Mouse (Mus musculus) CD8-positive naive resting alpha-beta T cell, adult 2 months (primary cell): ENCODE data around the gene Erlin1.

Source experiments
- DNase-seq, 2 experiments: peaks; one replicate each; pipeline ENCODE4 v3.0.0; 2022; ENCODE audit warnings: low read depth in 2 of 2, low spot score in 2 of 2

Gene Erlin1

GRCm38 (mm10) chr19:44063773-44064172 lies 5.8 kb downstream of the Erlin1 start:
- no peak for DNase-seq

DNA sequence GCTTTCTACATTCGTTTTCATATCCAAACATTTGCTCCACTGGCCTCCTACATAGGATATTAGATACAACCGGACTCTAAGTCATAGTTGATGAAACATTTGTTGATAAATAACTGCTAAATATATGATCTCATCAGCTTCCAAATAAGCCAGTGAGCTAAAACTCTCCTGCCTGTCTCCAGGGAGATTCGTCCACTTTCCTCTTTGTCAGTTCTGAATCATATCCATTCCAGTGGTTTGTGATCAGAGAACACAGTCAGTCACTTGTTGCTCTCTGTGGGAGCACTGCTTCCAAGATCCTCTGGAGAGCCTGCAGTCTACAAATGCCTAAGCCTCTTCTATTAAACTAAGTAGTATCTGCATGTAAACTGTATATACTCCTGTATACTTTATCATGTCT lies 9.4 kb downstream of the Erlin1 start:
- DNase-seq: no peak

DNA sequence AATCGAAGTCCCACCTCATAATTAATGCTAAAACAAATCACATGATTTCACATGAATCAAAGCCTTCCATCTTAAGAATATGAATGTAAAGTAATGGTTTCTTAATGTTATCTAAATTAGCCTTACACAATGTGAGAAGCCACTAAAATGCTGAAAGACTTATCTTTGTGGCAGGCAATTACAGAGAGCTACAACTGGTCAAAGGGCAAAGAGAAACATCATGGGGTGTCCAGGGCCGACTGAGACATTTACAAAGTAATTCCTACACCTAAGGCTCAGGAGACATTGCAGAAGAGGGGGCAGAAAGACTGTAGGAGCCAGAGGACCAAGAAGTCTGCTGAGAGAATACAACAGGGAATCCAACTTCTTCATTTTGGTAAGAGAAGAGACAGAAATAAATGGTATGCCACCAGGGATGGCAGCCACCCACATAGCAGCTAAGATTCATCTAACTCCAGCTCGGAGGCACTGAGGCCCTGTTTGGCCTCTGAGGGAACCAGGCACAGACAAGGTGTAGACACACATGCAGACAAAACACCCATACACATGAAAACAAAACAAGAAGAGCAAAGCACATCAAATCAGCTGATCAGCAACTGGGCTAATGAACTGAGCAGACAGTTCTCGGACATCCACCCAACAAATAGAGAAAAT lies 14.3 kb downstream of the Erlin1 start:
- DNase-seq: no peak

DNA sequence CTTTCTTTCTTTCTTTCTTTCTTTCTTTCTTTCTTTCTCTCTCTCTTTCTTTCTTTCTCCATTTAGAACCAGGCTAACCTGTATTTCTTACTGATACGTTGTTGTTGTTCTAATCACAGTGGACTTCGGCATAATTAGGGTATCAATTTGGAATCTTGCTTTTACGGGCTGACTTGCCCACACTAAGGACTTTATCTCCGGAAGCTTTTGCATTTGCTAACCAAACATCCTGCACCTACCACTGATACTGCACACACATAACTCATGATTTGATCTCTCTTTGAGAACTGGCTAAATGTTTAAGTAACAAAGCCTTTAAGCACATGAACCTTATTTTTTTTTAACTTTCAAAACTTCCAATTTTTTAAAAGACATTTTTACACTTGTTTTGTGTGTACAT lies 19.2 kb downstream of the Erlin1 start:
- no peak for DNase-seq

DNA sequence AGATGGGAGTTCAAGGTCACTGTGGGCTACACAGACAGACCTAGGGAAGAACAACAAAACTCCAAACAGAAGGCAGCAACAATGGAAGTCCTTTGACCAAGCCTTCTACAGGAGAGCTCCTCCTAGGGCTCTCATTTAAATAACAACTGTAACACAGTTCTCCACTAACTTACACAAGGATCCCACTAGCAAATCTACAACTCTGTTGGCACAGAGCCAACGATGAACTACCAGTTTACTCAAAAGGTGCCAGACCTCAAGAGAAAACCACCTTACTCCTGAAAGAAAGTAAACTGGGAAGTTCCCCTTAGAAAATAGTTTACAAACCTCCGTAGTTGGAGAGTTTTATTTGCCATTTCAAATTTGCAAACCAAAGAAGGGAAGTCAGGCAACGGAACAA lies 20.3 kb downstream of the Erlin1 start:
- DNase-seq: no peak

DNA sequence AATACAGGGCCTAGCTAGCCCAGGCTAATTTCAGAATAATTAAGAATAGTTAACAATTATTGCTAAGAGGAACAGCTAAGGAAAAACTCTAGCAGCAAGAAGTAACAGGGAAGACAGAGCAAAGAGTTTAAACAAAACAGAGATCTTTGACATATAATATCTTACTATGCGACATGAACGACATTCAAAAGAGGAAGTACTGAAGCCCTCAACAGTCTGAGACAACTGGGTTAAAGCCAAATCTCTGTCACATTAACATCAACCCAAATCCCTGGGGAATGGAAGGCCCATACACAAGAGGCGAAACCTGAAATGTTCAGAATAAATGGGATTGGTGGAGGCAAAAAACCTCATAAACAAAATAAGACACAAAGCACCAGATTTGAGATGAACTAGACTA lies 23.7 kb downstream of the Erlin1 start:
- no peak for DNase-seq

GRCm38 (mm10) chr19:44042121-44042520 lies 27.5 kb downstream of the Erlin1 start:
- DNase-seq: no peak

- no peak for DNase-seq
Measured at GRCm38 (mm10) chr19:44033396-44033795, 36.2 kb downstream of the Erlin1 start.

- no peak for DNase-seq
Measured at GRCm38 (mm10) chr19:44032046-44032744, 37.4 kb downstream of the Erlin1 start.

- DNase-seq: no peak
Measured at GRCm38 (mm10) chr19:44030024-44030423, 39.6 kb downstream of the Erlin1 start.

DNA sequence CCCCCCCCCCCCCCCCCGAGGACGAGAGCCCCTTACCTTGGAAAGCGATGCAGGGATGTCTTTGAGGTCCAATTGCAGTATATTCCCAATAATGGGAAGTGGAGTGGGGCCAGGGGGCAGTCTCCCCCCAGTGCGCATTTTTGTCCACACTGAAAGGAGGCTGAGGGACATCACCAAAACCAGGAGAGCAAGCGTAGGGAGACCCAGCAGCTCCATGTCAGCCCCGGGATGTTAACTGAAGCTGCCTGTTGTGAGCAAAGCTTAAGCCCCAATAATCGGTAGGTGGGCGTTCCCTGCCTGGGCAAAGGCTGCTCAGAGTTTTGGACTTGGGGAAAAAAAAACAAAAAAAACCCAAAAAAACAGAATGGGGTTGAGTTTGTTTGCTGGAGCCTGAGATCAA lies 40.6 kb downstream of the Erlin1 start, which contains the start of gene Cyp2c23:
Gene Cyp2c23, minus strand, starts transcription at position 237 of the 400 bp plus-strand sequence.
- no peak for DNase-seq

DNA sequence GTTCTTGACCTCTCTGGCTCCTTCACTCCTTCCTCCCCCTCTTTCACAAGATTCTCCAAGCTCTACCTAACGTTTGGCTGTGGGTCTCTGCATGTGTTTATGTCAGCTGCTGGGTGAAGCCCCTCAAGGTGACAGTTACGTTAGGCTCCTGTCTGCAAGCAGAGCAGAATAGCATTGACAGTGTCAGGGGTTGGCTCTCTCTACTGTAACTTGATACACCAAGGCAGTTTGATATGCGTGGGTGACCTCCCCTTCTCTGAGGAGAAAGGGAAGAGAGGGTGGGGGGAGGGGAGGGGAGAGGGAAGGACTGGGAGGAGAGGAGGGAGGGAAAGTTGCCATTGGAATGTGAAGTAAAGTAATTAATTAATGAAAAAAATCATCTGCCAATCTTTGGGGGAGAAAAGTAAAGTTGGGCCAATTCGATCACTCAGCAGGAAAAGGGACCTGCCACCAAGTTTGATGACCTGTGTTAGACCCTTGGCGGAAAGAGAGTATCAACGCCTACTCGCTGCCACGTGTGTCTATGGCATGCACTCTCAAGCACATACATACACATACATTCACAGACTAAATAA lies 42.5 kb downstream of the Erlin1 start:
- DNase-seq: no peak

- no peak for DNase-seq
Measured at GRCm38 (mm10) chr19:44024921-44025585, 44.5 kb downstream of the Erlin1 start.

GRCm38 (mm10) chr19:44023066-44023465 lies 46.5 kb downstream of the Erlin1 start:
- no peak for DNase-seq

GRCm38 (mm10) chr19:44021502-44021901 lies 48.1 kb downstream of the Erlin1 start:
- no peak for DNase-seq

- DNase-seq: no peak
Measured at GRCm38 (mm10) chr19:44019739-44020138, 49.8 kb downstream of the Erlin1 start.

- DNase-seq: no peak
Measured at GRCm38 (mm10) chr19:44013862-44014261, 55.7 kb downstream of the Erlin1 start.

DNA sequence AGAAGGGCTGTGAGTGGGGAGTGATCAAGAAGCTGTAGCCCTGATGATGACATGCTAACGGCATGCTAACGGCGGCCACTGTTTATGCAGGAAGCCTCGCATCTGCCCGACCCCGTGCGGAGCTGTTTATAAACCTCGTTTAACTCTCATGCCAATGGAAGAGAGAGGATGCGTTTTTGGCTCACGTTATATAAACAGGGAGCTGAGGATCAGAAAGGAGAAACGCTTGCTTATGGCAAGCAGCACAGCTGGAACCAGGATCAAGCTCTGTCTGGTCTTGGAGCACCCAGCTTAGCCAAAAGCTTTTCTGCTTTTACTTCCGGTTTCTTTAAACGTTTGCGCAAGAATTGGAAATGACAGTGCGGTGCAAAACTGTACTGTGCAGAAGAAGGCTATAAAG lies 60.8 kb downstream of the Erlin1 start:
- no peak for DNase-seq

- DNase-seq: no peak
Measured at GRCm38 (mm10) chr19:44007186-44007585, 62.4 kb downstream of the Erlin1 start.

- no peak for DNase-seq
Measured at GRCm38 (mm10) chr19:44005025-44005424, 64.6 kb downstream of the Erlin1 start.

- DNase-seq: no peak
Measured at GRCm38 (mm10) chr19:44004261-44004660, 65.3 kb downstream of the Erlin1 start.

- no peak for DNase-seq
Measured at GRCm38 (mm10) chr19:44000720-44001119, 68.9 kb downstream of the Erlin1 start.
